Mouse (Mus musculus) NIH3T3 (cell line): ENCODE measurements around the gene Olfr33.

ENCODE experiments used
- DNase-seq: peaks from one replicate; pipeline ENCODE4 v3.0.0-alpha.2; 2012; ENCODE audit warnings: low read depth

Olfr33 gene

GRCm38 (mm10) chr7:102718970-102719369 lies at the start of gene Olfr33:
TSS of gene Olfr33 (minus strand) at chr7:102719070.
- DNase-seq = no peak

GRCm38 (mm10) chr7:102759266-102759665 lies 40.4 kb upstream of the Olfr33 start, which contains the start of the genes Olfr560 and Olfr78:
TSS of gene Olfr560 (minus strand) at chr7:102759366.
TSS of gene Olfr78 (minus strand) at chr7:102759471.
- no peak for DNase-seq

DNA sequence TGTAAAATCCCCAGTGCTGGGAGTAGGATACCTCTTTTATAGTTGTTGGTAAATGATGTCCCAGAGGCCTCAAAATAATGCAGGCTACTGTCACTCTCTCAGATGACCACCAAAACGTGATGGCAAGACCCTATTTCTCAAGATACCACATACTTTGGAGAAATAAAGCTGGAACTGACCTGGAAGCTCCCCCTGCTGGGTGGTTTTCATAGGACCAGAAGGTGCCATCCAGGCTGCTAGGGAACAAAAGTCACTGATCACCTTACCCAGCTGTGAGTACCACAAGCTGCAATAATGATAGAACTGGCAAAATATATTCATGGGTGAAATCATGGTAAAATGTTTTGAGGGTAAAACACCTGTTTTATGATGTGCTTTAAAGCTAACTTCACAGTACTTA lies 33.2 kb upstream of the Olfr33 start:
- DNase-seq = peak; percentile 19

DNA sequence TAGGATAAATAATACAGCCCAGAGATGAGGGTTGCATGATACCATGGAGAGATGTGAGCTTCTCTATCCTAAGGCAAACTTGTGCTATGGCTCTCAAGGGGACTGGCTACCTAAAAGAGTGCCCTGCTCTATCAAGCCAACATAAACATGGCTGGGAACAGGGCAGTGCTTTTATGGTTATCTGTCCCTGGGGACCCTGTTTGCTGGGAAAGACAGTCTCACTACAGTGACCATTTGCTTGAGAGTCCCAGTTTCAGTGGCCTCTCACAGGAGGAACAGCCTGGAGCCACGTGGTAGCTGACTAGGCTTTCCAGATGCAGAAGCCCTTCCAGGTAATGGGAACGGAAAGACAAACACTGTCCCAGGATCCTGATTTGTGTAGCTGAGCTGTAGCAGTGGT lies 18.8 kb upstream of the Olfr33 start:
- no peak for DNase-seq

DNA sequence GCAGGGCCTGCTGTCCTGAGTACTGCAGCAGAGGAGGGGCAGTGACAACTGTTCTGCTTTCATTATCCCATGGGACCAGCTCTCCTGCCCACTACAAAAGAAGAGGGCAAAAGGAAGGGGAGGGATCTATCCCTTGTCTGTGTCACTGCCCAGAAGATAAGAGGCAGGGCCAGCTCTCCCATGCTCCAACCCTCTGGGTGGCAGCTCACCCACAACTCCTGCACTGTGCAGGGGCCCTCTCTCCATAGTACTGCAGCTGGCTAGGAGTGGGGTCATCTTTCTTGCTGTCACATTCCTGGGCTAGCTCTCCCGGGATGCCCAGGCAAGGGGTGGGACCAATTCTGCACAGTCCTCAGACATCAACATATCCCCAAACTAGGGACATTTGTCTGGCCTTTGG lies 14.9 kb upstream of the Olfr33 start:
- no peak for DNase-seq

GRCm38 (mm10) chr7:102727391-102727790 lies 8.5 kb upstream of the Olfr33 start, which contains the start of gene Olfr559:
TSS of gene Olfr559 (minus strand) at chr7:102727491.
- no peak for DNase-seq

DNA sequence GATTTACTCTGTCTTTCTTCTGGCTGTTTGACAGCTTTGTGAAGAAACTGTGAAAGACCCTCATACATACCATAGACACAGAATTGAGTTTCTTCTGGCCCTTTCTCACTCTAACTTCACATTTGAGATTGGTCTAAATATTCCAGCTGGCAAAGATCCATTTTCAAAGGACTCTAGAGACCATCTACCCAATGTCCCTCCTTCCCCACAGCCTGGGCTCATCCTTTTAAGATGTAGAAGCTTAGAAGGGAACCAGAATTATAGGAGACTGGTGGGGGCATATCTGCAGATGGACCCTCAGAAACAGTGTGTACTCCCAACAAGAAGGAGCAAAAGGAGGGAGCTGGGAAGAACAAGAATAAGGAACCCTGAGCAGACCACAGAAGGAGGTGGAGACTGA lies 17.0 kb downstream of the Olfr33 start, which contains the start of gene Olfr558:
Gene Olfr558 (plus strand): TSS at position 301 of the 400 bp plus-strand sequence.
- no peak for DNase-seq

DNA sequence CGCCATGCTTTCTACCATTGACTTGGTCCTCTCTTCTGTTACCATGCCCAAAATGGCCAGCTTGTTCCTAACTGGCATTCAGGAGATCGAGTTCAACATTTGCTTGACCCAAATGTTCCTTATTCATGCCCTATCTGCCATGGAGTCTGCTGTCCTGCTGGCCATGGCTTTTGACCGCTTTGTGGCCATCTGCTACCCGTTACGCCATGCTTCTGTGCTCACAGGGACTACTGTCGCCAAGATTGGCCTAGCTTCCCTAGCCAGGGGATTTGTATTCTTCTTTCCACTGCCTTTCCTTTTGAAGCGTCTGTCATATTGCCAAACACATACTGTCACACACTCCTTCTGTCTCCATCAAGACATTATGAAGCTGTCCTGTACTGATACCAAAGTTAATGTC lies 20.4 kb downstream of the Olfr33 start:
- DNase-seq = no peak

- DNase-seq = peak; percentile 62
Measured at GRCm38 (mm10) chr7:102695358-102696125, 23.3 kb downstream of the Olfr33 start, which contains the start of gene Olfr557. TSS of gene Olfr557 (plus strand) at chr7:102695910.

DNA sequence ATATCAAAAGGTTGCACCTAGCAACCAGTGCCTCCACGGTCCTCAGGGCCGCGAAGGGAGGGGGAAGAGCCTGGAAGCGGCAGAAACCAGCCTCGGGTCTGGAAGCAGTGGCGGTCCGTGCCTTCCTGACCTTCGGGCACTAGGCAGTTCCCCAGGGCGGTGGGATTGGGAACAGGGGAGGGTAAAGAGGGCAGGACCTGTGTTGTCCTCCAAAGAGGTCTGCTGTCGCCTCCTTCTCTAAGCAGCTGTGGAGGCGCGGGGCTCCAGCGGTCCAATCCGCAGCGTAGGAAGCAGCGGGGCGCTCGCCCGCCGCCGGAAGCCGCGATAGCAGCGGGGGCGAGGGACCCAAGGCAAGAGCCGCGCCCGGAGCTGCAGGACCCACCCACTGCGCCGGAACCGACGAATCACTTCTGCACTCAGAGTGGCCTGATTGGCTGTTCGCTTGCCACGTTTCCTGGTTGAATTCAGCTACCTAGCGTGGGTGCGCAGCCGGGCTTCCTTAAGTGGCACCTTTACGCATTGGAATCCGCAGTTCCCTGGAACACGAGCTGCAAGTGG lies 31.8 kb downstream of the Olfr33 start, which contains the start of gene Trim68:
Gene Trim68 (minus strand): TSS at position 384 of the 558 bp plus-strand sequence.
- peak; percentile 87 for DNase-seq

GRCm38 (mm10) chr7:102681916-102682315 lies 37.0 kb downstream of the Olfr33 start:
- DNase-seq = peak; percentile 64

DNA sequence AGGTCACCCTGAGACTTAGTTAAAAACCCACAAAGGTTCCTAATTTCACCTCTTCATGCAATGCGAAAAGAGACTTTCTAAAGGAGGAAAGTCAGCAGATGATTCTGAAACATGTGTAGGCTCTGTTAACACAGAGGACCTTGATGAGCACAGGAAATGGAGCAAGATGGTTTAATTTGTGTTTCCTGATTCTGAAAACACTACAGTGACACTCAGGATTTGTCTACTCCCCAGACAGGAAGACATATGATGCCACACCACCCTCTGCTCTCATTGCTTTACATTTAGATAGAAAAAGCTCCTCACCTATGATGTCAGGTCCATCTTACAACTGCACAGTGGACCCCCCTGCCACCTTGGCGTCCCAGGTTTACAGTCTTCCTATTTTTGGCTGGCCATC lies 42.6 kb downstream of the Olfr33 start:
- DNase-seq = no peak

DNA sequence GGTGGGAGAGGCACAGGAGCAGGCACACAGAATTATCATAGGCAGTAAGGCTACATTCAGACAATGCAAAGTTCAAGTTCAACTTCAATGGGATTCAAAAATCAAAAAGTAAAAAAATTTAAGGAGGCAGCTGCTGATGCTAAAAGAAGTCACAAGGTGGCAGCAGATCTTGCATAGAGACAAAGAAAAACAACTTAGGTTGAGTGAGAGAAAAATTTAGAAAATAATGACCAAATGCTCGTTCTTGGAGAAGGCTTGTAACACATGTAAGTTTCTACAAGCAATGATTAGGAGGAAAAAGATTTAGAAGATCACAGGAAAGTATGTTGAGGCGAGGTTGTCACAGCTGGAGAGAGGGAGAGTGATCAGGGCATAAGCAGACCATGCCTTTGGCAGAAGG lies 53.5 kb downstream of the Olfr33 start:
- peak; percentile 53 for DNase-seq

GRCm38 (mm10) chr7:102664599-102664998 lies 54.3 kb downstream of the Olfr33 start, which contains the start of gene Olfr556:
TSS of gene Olfr556 (plus strand) at chr7:102664899.
- DNase-seq = no peak
